Mouse (Mus musculus) embryonic fibroblast, embryonic 13.5 days (primary cell): ENCODE data around the gene Smpd1.

Experiments used
- CTCF ChIP-seq: IDR thresholded peaks from 2 replicates; pipeline ENCODE4 v1.5.1; 2011; ENCODE audit warnings: mild to moderate bottlenecking, control low read depth, low read length, moderate library complexity, borderline replicate concordance; ENCODE audit not compliant: insufficient read depth
- POLR2A ChIP-seq: IDR thresholded peaks from 2 replicates; pipeline ENCODE4 v1.6.1; 2011; ENCODE audit warnings: low read depth, mild to moderate bottlenecking, control low read depth, low read length, moderate library complexity

DNA sequence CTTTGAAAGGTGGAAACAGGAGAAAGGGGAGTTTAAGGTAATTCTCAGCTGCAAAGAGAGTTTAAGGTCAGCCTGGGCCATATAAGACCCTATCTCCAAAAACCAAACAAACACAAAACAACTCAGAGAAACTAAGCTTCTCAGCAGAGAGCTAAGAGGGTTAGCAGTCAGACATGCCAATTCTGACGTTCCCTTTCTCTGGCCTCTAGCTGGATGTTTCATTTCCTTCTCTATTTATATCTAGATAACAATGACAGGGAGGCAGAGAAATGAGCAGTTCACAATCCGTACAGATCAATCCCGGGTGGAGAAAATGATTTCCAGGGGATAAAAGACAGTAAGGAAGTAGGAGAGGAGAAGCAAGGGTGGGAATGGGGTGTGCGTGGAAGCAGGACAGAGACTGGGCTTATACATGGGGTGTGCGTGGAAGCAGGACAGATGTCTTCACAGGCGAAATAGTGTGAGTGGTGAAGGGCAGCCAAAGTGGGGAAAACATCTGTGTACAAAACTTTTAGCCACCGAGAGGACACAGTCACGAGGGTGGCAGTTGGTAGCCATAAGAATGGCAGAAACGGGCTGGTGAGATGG lies 34.3 kb downstream of the Smpd1 start:
- TF ChIP-seq POLR2A (no peak), CTCF (no peak)
